Mouse (Mus musculus) hematopoietic stem cell, adult 5-6 weeks (primary cell): ENCODE data around the gene Ttc41. TPM values are rescaled to one million over a fixed set of nuclear protein-coding genes. Genes with fewer than 3 reads are reported as not detected.
A peak's percentile ranks its signal among the peaks of the same experiment; 100 is the strongest.

Experiments
- ATAC-seq, 2 experiments: fragments of 125-278 bp in 1 of 2; replicated peaks in 1 of 2; 2 replicates each; pipeline ENCODE4 v1.8.0; 2016 to 2017; ENCODE audit warnings: inconsistent platforms in 2 of 2, mild to moderate bottlenecking in 2 of 2, moderate number of reproducible peaks in 2 of 2, low read depth in 1 of 2, moderate TSS enrichment in 1 of 2; ENCODE audit not compliant: low FRiP score in 2 of 2, poor library complexity in 2 of 2, severe bottlenecking in 2 of 2, insufficient read depth in 1 of 2, low TSS enrichment in 1 of 2
- total RNA-seq: library from RNA; stranded (forward); fragments of 172-1452, 232-1000 nt; gene quantifications from 2 replicates; pipeline ENCODE4 v1.2.3, GENCODE M21; 2017

The Ttc41 gene
- total RNA-seq, 1 experiment from 2014 or later: 1.7 TPM

DNA sequence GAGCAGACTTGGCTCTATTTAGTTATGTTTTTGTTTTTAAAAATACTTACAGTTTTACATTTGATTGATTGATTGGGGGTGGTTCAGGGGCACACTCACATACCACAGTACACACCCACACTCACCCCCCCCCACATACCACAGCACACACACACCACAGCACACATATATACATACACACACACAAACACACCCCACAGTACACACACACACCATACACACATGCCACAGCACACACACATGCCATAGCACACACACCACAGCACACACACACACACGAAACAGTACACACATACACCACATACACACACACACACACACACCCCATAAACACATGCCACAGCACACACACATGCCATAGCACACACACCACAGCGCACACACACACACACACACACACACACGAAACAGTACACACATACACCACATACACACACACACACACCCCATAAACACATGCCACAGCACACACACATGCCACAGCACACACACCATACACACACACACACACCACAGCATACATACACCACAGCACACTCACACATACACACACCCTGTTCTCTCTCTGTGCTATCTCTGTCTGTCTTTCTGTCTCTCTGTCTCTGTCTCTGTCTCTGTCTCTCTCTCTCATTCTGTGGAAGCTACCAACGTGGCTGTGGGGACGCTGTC, 90.6 kb downstream of the Ttc41 start:
- ATAC-seq: no peak

DNA sequence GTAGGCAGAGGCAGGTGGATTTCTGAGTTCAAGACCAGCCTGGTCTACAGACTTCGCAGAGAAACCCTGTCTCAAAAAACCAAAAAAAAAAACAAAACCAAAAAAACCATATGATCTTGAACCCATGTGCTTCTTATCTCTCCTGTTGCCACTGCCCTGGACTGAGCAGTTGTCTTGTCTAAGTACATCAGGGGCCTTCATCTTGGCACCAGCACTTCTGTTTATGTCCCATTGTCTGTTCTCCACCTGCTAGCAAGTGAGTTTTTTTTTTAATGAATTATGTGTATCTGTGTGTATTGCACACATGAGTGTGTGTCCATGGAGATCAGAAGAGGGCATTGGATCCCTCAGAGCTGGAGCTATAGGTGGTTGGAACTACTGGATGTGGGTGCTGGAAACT, 101.8 kb downstream of the Ttc41 start:
- ATAC-seq: no peak

DNA sequence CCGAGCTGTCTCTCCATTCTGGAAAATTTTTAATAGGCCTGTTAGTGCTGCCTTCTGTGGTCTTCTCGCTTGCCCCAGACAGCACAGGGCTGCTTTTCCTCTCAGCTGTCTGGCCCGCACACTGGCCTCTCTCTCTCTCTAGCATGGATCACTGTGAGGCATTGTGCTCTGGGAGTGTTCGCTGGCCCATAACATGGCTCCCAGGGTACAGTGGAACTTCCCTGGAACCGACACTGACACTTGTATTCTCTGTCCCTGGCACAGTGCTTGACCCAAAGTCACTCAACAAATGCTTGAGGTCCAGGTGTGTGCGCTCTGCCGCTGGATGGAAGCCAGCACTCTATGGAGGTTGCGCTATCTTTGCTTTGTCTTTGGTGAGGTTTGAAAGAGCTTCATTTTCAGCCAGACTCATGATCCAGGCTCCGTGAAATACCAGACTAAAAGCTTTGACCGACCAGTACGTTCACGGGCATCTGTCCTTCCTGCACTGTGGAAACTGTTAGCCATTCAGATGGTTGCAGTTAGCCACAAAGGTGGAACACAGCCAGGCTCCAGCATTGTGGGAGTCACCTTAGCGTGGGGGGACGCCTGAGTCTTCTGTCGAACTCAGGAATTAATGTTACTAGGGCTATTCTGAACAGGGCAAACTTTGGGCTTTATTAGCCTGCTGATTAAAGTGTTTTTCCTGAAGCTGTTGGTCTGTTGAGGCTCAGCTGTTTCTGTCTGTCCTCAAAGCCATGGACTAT, 102.6 kb downstream of the Ttc41 start:
- 0 out of 4 replicates have a peak, but pooled peaks have one; percentile 18 to 25 for ATAC-seq

DNA sequence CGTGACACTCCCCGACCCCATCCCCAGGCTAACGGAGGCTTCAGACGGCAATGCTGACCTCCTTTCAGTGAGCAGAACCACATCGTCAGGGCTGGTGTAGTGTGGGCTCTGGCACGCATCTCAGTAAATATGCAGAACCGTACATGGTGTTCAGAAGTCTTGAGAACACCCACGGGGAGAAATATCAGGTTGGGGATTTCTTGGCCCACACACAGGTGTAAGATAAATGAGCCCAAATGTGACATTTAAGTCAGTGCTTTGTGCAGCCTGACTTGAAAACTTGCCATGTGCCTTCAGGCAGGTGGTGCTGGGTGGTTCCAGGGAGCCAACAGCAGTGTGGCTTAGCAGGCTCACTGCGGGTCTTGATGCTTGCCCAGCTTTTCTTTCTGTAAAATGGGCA, 104.4 kb downstream of the Ttc41 start:
- ATAC-seq: no peak

DNA sequence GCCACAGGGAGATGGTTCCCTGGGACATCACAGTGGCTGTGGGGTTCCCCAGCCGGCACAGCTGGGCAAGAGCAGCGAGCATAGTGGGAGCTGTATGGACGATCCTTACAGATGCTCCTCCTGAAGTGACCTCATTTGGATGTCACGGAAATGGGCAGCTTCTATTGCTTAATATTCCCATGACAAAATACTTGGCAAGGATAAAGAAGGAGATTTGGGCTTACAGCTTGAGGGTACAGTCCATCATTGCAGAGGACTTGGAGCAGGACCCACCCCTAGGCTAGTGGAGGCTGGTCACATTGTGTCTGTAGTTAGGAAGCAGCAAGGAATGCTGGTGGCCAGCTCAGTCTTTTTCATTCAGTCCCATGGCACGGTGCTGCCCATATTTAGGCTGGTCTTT, 105.0 kb downstream of the Ttc41 start:
- ATAC-seq: no peak

DNA sequence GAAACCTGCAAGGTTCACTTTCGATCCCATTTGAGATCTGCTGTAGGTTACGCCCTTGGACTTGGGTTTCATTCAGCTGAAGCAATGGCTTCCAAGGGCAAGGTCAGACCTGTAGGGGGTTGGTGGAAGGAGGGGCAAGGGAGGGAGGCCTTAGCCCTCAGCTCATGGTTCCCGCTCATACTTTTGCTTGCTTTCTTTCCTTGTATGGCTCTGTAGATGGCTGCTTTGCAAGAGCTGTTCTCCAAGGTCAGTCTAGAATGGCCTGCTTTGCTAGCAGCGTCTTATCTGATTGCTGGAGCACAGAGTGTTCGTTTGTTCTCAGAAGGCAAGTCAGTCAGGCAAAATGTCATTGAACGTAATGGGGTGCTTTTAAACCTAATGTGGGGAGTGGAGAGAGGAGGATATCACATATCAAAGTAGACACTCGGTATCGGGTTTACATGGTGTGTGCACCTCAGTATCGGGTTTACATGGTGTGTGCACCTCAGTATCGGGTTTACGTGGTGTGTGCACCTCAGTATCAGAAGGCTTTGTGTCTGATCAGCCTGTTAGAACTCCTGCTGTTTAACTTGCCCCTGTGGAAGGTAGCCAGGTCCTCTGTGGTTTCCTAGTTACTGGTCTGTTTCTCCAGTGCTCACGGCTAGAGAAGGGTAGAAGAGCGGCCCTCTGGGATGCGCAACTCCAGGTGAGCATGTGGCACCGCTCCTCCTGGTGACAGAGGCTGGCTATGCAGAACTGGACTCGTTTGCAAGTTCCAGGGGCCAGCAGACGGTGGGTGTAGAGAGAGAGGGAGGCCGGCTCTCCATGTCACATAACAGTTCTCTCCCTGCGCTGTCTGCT, 108.9 kb downstream of the Ttc41 start:
- ATAC-seq: no peak

DNA sequence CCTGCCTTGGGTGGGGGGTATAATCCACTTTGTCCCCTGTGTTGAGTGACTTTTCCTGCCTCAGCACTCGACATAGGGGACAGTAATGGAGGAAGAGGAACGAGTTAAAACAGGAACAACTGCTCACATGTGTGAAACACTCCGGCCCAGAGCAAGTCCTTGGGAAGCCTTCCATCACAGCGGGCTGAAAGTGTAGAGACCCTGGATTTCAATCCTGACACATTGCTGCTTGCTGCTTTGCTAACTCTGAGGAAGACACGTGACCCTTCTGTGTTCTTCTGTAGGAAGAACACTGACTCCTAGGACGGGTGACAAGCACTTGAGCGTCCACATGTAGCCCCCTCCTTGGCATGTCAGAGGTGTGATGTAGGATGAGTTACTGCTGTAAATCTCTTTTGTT, 109.5 kb downstream of the Ttc41 start:
- no peak for ATAC-seq

DNA sequence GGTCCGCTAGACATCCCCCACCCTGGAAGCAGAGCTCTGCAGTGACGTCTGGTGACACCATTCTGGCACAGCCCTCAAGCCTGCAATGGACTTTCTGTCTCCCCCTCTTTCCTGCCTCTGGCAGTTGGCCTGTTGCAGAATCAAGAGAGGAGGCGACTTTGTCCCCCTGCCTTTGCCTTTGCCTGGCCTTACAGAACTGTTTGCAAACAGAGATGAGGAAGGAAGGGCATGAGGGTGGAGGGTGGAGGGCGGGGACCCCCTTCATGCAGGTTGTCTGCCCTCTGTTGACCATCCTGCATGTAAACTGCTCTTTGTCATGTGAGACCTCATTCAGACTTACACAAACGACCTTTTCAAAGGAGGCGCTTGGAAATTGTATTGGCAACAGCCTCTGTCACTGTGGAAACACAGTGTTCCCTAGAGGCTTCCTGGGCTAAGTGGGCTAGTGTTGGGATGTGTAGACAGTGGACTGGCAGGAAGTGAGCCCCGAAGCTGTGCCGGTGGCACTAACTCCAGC, 114.1 kb downstream of the Ttc41 start:
- peak; percentile 13 to 34; a peak in 3 of 4 replicates for ATAC-seq

DNA sequence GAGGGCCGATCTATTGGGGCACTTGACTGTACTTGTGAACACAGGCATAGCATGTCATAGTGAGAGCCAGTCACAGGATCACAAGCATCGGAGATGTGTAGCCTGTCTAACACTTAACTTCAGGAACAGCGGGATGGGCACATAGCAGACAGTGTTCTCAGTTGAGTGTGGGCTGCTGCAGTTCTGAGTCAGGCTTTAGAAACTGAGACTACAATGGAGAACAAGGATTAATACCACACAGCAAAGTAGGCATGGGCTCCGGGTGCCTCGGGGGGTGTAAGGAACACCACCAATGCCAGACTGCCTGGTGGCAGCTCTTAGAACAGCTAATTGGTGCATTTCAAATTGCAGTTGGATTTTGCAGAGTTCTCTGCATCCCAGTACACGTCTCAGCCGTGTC, 115.4 kb downstream of the Ttc41 start:
- no peak for ATAC-seq

DNA sequence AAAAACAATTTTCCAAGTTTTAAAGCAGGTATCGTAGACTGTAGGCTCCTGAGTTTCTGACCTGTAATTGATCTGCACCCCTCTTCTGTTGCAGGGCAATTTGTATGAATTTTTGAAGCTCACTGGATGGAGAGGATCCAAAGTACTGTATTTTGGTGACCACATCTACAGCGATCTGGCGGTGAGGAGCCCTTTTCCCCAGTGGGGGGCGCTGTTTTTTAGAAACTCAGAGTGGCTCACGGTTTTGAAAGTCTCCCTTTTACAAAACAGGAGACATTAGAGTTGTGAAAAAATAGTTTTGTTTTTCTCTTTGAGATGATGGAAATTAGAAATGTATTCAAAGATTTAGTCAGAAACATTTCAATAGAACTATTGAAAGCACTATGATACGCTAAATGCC, 118.5 kb downstream of the Ttc41 start:
- no peak for ATAC-seq

DNA sequence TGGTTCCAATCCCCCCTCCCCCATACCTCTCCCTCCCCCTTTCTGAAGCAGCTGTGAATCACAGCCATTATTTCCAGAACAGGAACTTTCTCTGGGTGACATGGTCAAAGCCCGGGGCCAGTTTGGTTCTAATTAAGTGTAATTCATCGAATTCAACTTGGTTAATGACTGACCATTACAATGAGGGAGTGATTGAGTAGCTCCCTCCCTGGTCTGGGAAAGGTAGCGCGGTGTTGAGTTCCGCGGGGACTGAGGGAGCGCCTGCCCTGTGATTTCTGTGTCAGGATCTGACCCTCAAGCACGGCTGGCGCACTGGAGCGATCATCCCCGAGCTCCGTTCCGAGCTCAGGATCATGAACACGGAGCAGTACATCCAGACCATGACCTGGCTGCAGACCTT, 119.3 kb downstream of the Ttc41 start:
- no peak for ATAC-seq

DNA sequence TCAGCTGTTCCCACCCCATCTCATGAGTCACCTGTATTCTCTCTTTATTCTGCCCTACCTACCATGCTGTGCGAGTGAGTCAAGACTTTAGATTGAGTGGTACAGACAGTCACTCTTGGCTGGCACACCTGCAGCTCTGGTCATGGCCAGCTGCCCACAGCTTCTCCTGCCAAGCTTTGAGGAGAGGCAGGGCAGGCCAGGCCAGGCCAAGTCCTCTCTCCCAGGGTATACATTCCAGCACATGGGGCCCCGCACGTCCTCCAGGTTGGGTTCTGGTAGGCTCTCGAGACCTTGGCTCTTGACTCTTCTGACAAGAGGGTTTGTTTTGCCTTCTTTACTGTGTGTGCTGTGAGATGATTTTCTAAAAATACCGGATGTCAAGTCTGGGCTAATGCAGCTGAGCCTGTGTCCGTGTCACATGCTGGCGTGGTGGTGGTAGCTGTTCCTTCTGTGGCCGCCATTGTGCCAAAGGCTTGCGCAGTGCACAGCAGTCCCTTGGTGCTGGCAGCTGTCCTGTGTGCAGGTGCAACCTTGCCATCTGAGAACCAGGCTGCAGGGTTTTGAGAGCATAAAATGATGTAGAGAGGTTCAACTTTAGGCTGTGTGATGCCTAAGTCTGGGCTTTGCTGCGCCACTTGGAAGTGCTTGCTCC, 120.4 kb downstream of the Ttc41 start:
- ATAC-seq: no peak

Other genes with a start within 250 kb of the Ttc41 start
- gene Syn3, start 206.9 kb upstream of the Ttc41 start, total RNA-seq: 2.6 and 3.1 TPM in 2 replicates
- 518 and 623 TPM in 2 replicates for gene Hsp90b1, start 302 bp upstream of the Ttc41 start, total RNA-seq
- gene Gm49358, start 58.2 kb downstream of the Ttc41 start, total RNA-seq: 3.1 TPM in 1 of 2 replicates, not detected in the other
- 4.9 and 5.9 TPM in 2 replicates for gene Nt5dc3, start 73.2 kb downstream of the Ttc41 start, total RNA-seq